Mouse (Mus musculus): ENCODE data around the gene 2900026A02Rik.

2900026A02Rik gene

DNA sequence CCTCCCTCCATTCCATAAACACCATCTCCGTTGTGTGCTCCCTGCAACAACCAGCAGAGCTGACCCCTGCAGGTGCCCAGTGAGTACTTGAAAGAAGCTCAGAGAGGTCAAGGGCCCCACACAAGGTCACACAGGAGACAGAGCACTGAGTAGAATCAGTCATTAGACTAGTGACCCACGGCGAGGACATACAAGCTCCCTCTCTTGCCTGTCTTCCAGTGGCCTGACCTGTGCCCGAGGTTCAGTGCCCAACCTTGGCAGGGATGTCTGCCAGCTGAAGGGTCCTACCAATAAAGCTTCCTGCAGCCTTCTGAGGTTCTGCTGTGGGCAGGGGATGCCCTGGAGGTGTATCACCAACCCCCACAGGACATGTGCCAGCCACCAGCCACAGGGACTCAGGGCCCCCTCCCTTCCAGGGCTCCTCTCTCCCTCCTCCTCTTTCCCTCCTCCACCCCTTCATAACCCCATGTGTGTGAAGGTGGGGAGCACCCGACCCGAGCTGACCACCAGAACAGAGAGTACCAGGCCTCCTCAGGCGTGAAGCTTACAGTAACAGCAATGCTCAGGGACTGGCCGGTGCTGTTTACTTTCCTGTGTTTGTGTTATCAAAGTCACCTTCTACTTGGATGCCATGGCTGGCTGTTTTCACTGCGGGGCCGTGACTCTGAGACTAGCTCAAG, 8.7 kb downstream of the 2900026A02Rik start:
- no peak for DNase-seq (ENCODE audit: low spot score in 2 of 2)

DNA sequence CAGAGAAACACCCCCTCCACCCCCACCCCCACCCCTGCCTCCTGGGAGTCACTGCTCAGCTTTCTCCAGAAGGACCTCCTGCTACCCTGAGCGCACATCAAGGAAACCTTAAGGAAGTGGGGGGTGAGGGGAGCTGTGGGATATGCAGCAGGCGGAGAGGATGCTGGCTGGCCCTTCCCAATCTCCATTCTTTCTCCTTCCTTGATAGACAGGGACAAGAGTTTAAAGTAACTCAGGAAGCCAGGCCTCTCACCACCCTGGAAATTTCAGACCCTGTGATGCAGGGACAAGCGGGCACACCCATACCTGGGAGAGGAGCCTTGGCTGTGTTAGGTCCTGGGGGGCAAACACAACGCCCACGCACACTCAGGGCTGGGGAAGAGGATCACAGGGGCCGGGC, 10.7 kb downstream of the 2900026A02Rik start:
- no peak for DNase-seq (ENCODE audit: low spot score in 2 of 2)

DNA sequence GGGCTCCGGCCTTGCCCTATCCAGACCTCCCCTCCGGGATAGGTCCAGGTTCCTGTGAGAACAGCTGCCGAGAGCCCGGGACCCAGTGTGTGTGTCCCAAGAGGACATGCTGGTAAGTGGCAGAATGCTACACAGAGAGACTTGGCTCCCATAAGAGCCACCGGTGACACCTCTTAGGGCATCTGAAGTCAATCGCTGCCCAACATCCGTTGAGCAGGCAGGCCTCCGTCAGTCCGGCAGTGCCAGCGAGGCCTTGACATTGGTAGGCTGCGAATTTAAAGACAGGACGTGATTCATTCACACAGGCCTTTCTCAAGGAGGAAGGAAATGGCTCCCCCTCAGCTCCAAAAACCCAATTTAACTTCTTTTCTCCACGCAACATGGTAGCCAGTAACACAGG, 11.1 kb downstream of the 2900026A02Rik start:
- DNase-seq (ENCODE audit: low spot score in 2 of 2): no peak

GRCm38 (mm10) chr5:113209401-113209750, 11.7 kb downstream of the 2900026A02Rik start:
- no peak for DNase-seq (ENCODE audit: low spot score in 2 of 2)

GRCm38 (mm10) chr5:113208622-113209400, 12.2 kb downstream of the 2900026A02Rik start:
- DNase-seq (ENCODE audit: low spot score in 2 of 2): peak; percentile 74 to 81

DNA sequence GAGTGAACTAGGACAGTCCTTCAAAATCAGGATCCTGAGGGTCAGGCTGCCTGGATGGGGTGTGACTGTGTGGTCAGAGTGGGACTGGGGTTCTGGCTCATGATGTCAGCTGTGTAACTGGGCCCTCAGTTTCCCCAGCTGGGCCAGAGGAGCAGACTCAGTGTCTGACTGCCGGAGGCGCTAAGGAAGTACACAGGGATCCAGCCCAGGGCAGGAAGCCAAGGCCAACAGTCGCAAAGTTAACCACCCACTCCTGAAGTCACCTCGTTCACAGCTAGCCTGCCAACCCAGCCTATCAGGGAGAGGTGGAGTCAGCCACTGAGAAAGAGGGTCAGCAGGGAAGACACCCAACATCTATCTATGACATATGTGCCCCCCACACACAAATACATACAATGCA, 13.0 kb downstream of the 2900026A02Rik start:
- DNase-seq (ENCODE audit: low spot score in 2 of 2): no peak

DNA sequence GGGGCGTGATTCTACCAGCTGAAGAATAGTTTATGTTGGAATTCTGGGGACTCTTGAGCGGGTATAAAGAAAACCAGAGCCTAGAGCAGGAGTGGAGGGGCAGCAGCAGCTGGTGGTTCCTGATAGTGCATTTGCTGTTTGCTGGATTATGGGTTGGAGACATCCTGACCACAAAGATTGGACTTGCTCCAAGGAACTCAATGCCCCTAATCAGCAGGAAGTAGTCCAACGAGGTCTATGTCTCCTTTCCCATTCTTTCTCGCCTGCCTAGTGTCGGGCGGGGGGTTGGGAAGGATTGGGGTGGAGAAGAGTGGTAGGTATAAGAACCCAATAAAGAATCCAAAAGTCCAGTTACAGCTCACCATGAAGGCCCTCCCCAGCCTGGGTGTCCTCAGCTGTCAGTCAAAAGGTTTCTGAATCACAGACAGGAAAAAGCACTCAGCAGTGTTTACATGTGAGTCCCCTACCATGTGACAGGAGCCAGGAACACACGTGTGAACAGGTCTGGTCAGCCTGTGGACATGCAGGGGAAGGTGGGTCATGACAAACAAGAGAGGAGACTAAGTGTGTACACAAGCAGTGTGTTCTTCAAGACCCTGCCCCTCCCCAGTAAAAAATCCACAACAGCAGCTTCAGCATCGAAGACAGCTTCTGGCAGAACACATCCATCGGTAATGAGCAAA, 14.2 kb downstream of the 2900026A02Rik start:
- DNase-seq (ENCODE audit: low spot score in 2 of 2): no peak

- no peak for DNase-seq (ENCODE audit: low spot score in 2 of 2)
These were observed 16.8 kb downstream of the 2900026A02Rik start for GRCm38 (mm10) chr5:113204193-113204592.

- DNase-seq (ENCODE audit: low spot score in 2 of 2): no peak
These were observed 21.3 kb downstream of the 2900026A02Rik start for GRCm38 (mm10) chr5:113199772-113200134.

GRCm38 (mm10) chr5:113199126-113199771, 21.8 kb downstream of the 2900026A02Rik start:
- no peak for DNase-seq (ENCODE audit: low spot score in 2 of 2)

DNA sequence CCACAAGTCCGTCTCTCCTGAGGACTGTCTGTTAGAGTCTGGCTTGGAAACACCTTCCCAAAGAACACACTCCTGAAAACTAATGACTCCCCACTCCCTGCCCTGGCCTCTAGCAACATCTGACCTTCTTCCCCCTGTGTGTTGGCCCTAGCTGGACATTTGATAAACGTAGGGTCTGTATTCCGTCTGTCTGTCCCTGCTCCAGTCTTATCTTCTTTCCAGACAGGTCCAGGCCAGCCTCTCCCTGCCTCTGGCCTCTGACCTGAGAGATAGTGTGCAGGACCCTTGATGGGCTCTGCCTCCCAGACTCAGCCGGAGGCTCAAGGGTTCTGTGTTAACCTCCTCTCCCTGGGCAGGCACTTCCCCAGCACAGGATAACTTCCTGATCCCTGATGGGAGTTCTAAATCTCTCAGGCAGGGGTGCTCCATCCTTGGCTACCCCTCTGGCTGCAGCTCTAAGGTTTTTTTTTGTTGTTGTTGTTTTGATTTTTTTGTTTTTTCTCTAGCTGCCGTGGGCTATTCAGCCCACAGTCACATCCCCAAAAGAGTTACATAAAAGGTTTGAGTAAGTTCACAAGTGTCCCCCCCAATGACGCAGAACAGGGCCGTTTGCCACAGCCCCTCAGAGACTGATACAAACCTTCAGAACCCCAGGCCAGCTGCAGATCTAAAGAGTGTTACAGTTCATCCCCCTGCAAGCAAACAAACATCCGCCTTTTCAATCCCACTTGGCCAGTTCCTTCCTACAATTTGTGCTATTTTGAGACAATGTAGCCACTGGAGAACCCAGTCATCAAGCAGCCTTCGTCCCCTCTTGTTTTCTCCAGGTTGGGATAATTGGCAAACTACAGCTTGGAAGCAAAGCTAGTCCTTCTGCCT, 23.9 kb downstream of the 2900026A02Rik start:
- DNase-seq (ENCODE audit: low spot score in 2 of 2): no peak

DNA sequence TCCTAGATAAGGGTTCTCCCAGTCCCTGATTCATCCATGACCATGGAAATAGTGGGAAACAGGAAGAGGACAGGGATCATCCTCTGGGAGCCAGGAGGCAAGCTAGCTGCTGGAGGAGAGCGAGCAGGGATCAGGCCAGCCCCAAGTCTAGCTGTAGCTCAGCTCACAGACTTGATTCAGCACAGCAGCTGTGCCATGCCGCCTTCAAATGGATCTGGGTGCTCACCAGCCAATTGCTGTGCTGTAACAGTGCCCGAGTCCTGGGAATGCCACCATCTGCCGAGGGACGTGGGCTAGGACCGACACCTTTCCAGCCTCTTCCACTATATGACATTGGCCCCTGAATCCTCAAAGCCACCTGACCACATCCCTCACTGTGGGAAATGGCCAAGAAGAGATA, 25.1 kb downstream of the 2900026A02Rik start:
- DNase-seq (ENCODE audit: low spot score in 2 of 2): no peak

DNA sequence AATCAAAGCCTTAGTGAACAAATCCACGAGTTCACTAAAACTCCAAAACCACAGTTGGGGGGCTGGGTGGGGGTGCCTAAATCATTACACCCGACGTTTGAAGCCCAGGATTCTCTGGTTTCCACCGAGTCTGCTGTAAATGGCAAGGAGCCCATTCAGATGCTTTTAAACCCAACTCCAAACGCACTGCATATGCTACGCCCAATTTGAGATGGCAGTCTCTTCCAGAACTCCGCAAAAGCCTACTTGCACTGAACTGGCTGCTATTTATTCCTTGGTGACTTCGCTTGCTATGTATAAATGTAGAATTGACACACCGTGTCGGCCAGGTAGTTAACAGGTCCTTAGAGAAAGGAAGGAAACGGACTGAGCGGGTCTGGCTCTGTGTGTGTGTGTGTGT, 25.6 kb downstream of the 2900026A02Rik start:
- DNase-seq (ENCODE audit: low spot score in 2 of 2): no peak

GRCm38 (mm10) chr5:113193762-113194161, 27.3 kb downstream of the 2900026A02Rik start:
- DNase-seq (ENCODE audit: low spot score in 2 of 2): no peak

DNA sequence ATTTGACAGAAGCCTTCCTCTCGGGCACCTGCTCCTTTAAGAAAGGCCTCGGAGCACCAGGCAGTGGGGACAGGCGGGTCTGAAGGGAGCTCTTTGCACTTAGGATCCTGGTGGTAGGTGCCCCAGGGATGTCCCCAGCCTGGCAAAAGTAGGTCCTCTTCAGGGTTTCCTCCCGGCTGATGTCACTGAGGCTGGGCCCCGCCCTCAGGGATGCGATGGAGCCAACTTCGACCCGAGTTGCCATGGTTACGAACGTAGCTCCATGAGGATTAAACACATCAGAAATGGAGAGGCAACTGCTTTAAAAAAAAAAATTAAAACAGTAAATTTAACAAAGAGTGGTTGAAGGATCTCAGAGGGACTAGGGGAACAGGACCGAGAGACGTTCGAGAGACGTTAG, 29.1 kb downstream of the 2900026A02Rik start:
- no peak for DNase-seq (ENCODE audit: low spot score in 2 of 2)

DNA sequence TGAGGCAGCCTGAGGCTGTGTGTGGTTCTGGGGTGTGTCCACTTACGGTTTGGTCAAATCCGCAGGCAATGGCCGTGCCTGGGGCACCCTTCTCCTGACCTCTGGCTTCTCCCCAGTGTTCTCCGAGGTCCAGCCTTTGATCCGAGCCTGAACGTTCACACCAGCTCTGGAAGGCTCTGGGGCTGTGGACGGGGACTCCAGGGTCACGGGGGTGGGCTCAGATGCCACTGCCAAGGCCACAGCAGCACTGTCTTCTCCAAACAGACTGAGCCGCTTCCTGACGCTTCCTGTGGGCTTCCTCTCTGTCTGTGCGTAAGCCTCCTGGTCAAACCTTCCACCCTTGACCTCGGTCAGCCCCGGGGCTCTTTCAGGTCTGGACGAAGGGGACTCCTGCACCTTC, 30.5 kb downstream of the 2900026A02Rik start:
- no peak for DNase-seq (ENCODE audit: low spot score in 2 of 2)

- no peak for DNase-seq (ENCODE audit: low spot score in 2 of 2)
These were observed 39.6 kb downstream of the 2900026A02Rik start for GRCm38 (mm10) chr5:113181441-113181840.

GRCm38 (mm10) chr5:113180755-113181154, 40.3 kb downstream of the 2900026A02Rik start:
- no peak for DNase-seq (ENCODE audit: low spot score in 2 of 2)

GRCm38 (mm10) chr5:113179843-113180682, 41.0 kb downstream of the 2900026A02Rik start:
- DNase-seq (ENCODE audit: low spot score in 2 of 2): peak; percentile 86 to 93

- no peak for DNase-seq (ENCODE audit: low spot score in 2 of 2)
These were observed 41.6 kb downstream of the 2900026A02Rik start for GRCm38 (mm10) chr5:113179451-113179842.

Data from urinary bladder, postnatal 4 days (tissue).